Mouse (Mus musculus) stomach, embryonic 15.5 days (tissue): ENCODE measurements around the gene Copz1. TPM values are rescaled to one million over a fixed set of nuclear protein-coding genes. Genes with fewer than 3 reads are reported as not detected.
"Not testable (repeated sequence)": the region's sequence is repeated elsewhere in the genome, so short reads cannot be mapped to it uniquely, and the experiment has no call there.

Experiments
- ATAC-seq: fragments of 200-750 bp; cut with Nextera tagmentation; 2 replicates; pipeline ENCODE4 v1.8.0; 2017; ENCODE audit warnings: low read depth, moderate number of reproducible peaks, moderate TSS enrichment; ENCODE audit not compliant: insufficient read depth, low FRiP score
- H3K27ac ChIP-seq: fragments of 300-500 bp; sonication (generic); 2 replicates; pipeline ENCODE4 v1.5.1; 2015; ENCODE audit warnings: mild to moderate bottlenecking, inconsistent platforms
- H3K27me3 ChIP-seq: fragments of 300-500 bp; sonication (generic); replicated peaks from 2 replicates; pipeline ENCODE4 v1.6.1; 2015; ENCODE audit warnings: inconsistent platforms
- H3K36me3 ChIP-seq: fragments of 300-500 bp; sonication (generic); 2 replicates; pipeline ENCODE4 v1.6.1; 2015; ENCODE audit warnings: inconsistent platforms
- H3K4me1 ChIP-seq: fragments of 300-500 bp; sonication (generic); 2 replicates; pipeline ENCODE4 v1.6.1; 2015; ENCODE audit warnings: inconsistent platforms
- H3K4me2 ChIP-seq: fragments of 300-500 bp; sonication (generic); 2 replicates; pipeline ENCODE4 v1.6.1; 2015; ENCODE audit warnings: mild to moderate bottlenecking, inconsistent platforms
- H3K4me3 ChIP-seq: fragments of 300-500 bp; sonication (generic); replicated peaks from 2 replicates; pipeline ENCODE4 v1.5.1; 2015; ENCODE audit warnings: inconsistent platforms
- H3K9ac ChIP-seq: fragments of 300-500 bp; sonication (generic); 2 replicates; pipeline ENCODE4 v1.6.1; 2015; ENCODE audit warnings: inconsistent platforms
- H3K9me3 ChIP-seq: fragments of 300-500 bp; sonication (generic); 2 replicates; pipeline ENCODE4 v1.6.1; 2016; ENCODE audit warnings: inconsistent platforms
- WGBS: fragments of 180-500 bp; shearing (Covaris S2); methylation state at CpG from one replicate; pipeline ENCODE4 v1.1.7; 2015; 5-methylcytosine and 5-hydroxymethylcytosine counted together
- polyA plus RNA-seq: library from polyadenylated mRNA; unstranded; fragments of >200 nt; fragmentation: Nextera tagmentation; extraction: Ambion mirVana; gene quantifications from 2 replicates; pipeline ENCODE4 v1.2.1, GENCODE M21; 2015

The Copz1 gene
- polyA plus RNA-seq, 1 experiment from 2014 or later: 248 TPM

GRCm38 (mm10) chr15:103255169-103255568 is 17.3 kb upstream of the Copz1 start:
- Histone ChIP-seq H3K4me1 (peaks cover 18% of the 10 kb centered on the region), H3K27ac (peak overlapping the region; percentile 9; the same call in 1 of the 2 replicates), H3K36me3 (no peaks in the 10 kb centered on the region), H3K9ac (peak overlapping the region; percentile 58; the same call in 1 of the 2 replicates), H3K27me3 (no peaks in the 10 kb centered on the region), H3K4me2 (peak overlapping the region; percentile 93), H3K9me3 (no peaks in the 10 kb centered on the region), H3K4me3 (peak overlapping the region; percentile 44)
- peak; percentile 54; the same call in 1 of the 2 replicates for ATAC-seq
- WGBS: under 1% methylated on average over 25 of the region's 25 CpGs

GRCm38 (mm10) chr15:103256210-103256986 is 16.1 kb upstream of the Copz1 start:
- H3K4me1 ChIP-seq: peaks cover 18% of the 10 kb centered on the region
- H3K36me3 ChIP-seq: no peaks in the 10 kb centered on the region
- no peak overlapping the region for H3K4me2 ChIP-seq
- no peaks in the 10 kb centered on the region for H3K27me3 ChIP-seq
- H3K27ac ChIP-seq: no peak overlapping the region
- no peak overlapping the region for H3K4me3 ChIP-seq
- no peak overlapping the region for H3K9ac ChIP-seq
- ATAC-seq: no peak
- 82% methylated on average over 6 of the region's 6 CpGs for WGBS
- no peaks in the 10 kb centered on the region for H3K9me3 ChIP-seq

- no peaks in the 10 kb centered on the region for H3K36me3 ChIP-seq
- no peaks in the 10 kb centered on the region for H3K27me3 ChIP-seq
- H3K9me3 ChIP-seq: no peaks in the 10 kb centered on the region
- ATAC-seq: peak; percentile 96
- H3K27ac ChIP-seq: peak within 1 kb of the TSS; percentile 35; the same call in 1 of the 2 replicates
- no peak within 1 kb of the TSS for H3K9ac ChIP-seq
- peaks cover 18% of the 10 kb centered on the region for H3K4me1 ChIP-seq
- peak within 1 kb of the TSS; percentile 11; the same call in 1 of the 2 replicates for H3K4me3 ChIP-seq
- H3K4me2 ChIP-seq: peak within 1 kb of the TSS; percentile 50
- WGBS: 12% methylated on average over 15 of the region's 15 CpGs
Observed at GRCm38 (mm10) chr15:103257790-103258728, 14.5 kb upstream of the Copz1 start, which contains the start of gene Nfe2. Gene Nfe2, minus strand, starts transcription at chr15:103258403.

GRCm38 (mm10) chr15:103259162-103259561 is 13.4 kb upstream of the Copz1 start:
- Histone ChIP-seq H3K27ac (no peak overlapping the region), H3K36me3 (no peaks in the 10 kb centered on the region), H3K4me1 (peaks cover 18% of the 10 kb centered on the region), H3K27me3 (no peaks in the 10 kb centered on the region), H3K9ac (no peak overlapping the region), H3K4me2 (no peak overlapping the region), H3K9me3 (no peaks in the 10 kb centered on the region), H3K4me3 (no peak overlapping the region)
- WGBS: 85% methylated on average over 5 of the region's 5 CpGs
- ATAC-seq: no peak

GRCm38 (mm10) chr15:103259989-103260388 is 12.5 kb upstream of the Copz1 start:
- H3K9ac ChIP-seq: no peak overlapping the region
- H3K36me3 ChIP-seq: no peaks in the 10 kb centered on the region
- no peaks in the 10 kb centered on the region for H3K9me3 ChIP-seq
- 65% methylated on average over 1 of the region's 1 CpGs for WGBS
- no peak overlapping the region for H3K27ac ChIP-seq
- no peaks in the 10 kb centered on the region for H3K27me3 ChIP-seq
- H3K4me3 ChIP-seq: no peak overlapping the region
- peaks cover 12% of the 10 kb centered on the region for H3K4me1 ChIP-seq
- ATAC-seq: no peak
- H3K4me2 ChIP-seq: no peak overlapping the region

GRCm38 (mm10) chr15:103264794-103265193 is 7.7 kb upstream of the Copz1 start:
- no peaks in the 10 kb centered on the region for H3K36me3 ChIP-seq
- H3K9ac ChIP-seq: no peak overlapping the region
- no peak for ATAC-seq
- no peaks in the 10 kb centered on the region for H3K27me3 ChIP-seq
- no peaks in the 10 kb centered on the region for H3K4me1 ChIP-seq
- H3K4me3 ChIP-seq: no peak overlapping the region
- 88% methylated on average over 2 of the region's 2 CpGs for WGBS
- no peak overlapping the region for H3K4me2 ChIP-seq
- no peaks in the 10 kb centered on the region for H3K9me3 ChIP-seq
- no peak overlapping the region for H3K27ac ChIP-seq

GRCm38 (mm10) chr15:103268903-103269302 is 3.6 kb upstream of the Copz1 start:
- Histone ChIP-seq H3K27ac (no peak overlapping the region), H3K4me3 (no peak overlapping the region), H3K27me3 (no peaks in the 10 kb centered on the region), H3K4me2 (no peak overlapping the region), H3K36me3 (no peaks in the 10 kb centered on the region), H3K9ac (no peak overlapping the region), H3K9me3 (no peaks in the 10 kb centered on the region), H3K4me1 (0 out of 2 replicates have a peak, but pooled peaks cover 1% of the 10 kb centered on the region)
- WGBS: 74% methylated on average over 4 of the region's 4 CpGs
- no peak for ATAC-seq

- ATAC-seq, H3K9ac ChIP-seq, H3K4me1 ChIP-seq, H3K36me3 ChIP-seq, H3K27me3 ChIP-seq, H3K4me3 ChIP-seq, H3K27ac ChIP-seq, H3K9me3 ChIP-seq, H3K4me2 ChIP-seq: not testable (repeated sequence)
- WGBS: 95% methylated on average over 3 of the region's 3 CpGs
Observed at GRCm38 (mm10) chr15:103275943-103276342, 3.4 kb downstream of the Copz1 start.

GRCm38 (mm10) chr15:103277949-103278348 is 5.4 kb downstream of the Copz1 start:
- Histone ChIP-seq H3K4me1 (0 out of 2 replicates have a peak, but pooled peaks cover 7% of the 10 kb centered on the region), H3K4me2 (no peak overlapping the region), H3K9me3 (no peaks in the 10 kb centered on the region), H3K36me3 (0 out of 2 replicates have a peak, but pooled peaks cover 6% of the 10 kb centered on the region), H3K9ac (no peak overlapping the region), H3K4me3 (no peak overlapping the region), H3K27ac (no peak overlapping the region), H3K27me3 (no peaks in the 10 kb centered on the region)
- no peak for ATAC-seq
- WGBS: 59% methylated on average over 7 of the region's 7 CpGs

GRCm38 (mm10) chr15:103279750-103280149 is 7.2 kb downstream of the Copz1 start:
- no peak overlapping the region for H3K4me3 ChIP-seq
- H3K27ac ChIP-seq: no peak overlapping the region
- H3K27me3 ChIP-seq: no peaks in the 10 kb centered on the region
- ATAC-seq: no peak
- H3K36me3 ChIP-seq: 0 out of 2 replicates have a peak, but pooled peaks cover 6% of the 10 kb centered on the region
- H3K9ac ChIP-seq: no peak overlapping the region
- WGBS: 64% methylated on average over 3 of the region's 3 CpGs
- no peaks in the 10 kb centered on the region for H3K9me3 ChIP-seq
- H3K4me1 ChIP-seq: 0 out of 2 replicates have a peak, but pooled peaks cover 5% of the 10 kb centered on the region
- H3K4me2 ChIP-seq: no peak overlapping the region

- Histone ChIP-seq H3K9ac (no peak overlapping the region), H3K9me3 (no peaks in the 10 kb centered on the region), H3K4me1 (peaks cover 14% of the 10 kb centered on the region; the same call in 1 of the 2 replicates), H3K4me3 (no peak overlapping the region), H3K27me3 (no peaks in the 10 kb centered on the region), H3K36me3 (0 out of 2 replicates have a peak, but pooled peaks cover 6% of the 10 kb centered on the region), H3K4me2 (no peak overlapping the region), H3K27ac (peak overlapping the region; percentile 52; the same call in 1 of the 2 replicates)
- WGBS: 46% methylated on average over 3 of the region's 3 CpGs
- peak; percentile 37; the same call in 1 of the 2 replicates for ATAC-seq
Observed at GRCm38 (mm10) chr15:103280817-103281464, 8.4 kb downstream of the Copz1 start.
